Mouse (Mus musculus) embryonic stem cell, embryonic (primary cell): ENCODE results near the gene Cd36.
"Not testable (repeated sequence)": the region's sequence is repeated elsewhere in the genome, so short reads cannot be mapped to it uniquely, and the experiment has no call there.

Experiments
- CTCF ChIA-PET, 4 experiments: fragments of 300-600 bp in 2 of 4; fragments of 350-600 bp in 2 of 4; sonication (Branson Sonifier 250); formaldehyde crosslinking; loops; one replicate each; lab custom pipeline; 2022; ENCODE audit warnings: inconsistent platforms in 2 of 4; lab: Charles Lee
- POLR2A ChIA-PET, 4 experiments: fragments of 300-600 bp in 2 of 4; fragments of 350-600 bp in 2 of 4; sonication (Branson Sonifier 250); formaldehyde crosslinking; loops; one replicate each; lab custom pipeline; 2022; ENCODE audit warnings: antibody characterized with exemption in 4 of 4, inconsistent platforms in 1 of 4; lab: Charles Lee

Cd36 gene

DNA sequence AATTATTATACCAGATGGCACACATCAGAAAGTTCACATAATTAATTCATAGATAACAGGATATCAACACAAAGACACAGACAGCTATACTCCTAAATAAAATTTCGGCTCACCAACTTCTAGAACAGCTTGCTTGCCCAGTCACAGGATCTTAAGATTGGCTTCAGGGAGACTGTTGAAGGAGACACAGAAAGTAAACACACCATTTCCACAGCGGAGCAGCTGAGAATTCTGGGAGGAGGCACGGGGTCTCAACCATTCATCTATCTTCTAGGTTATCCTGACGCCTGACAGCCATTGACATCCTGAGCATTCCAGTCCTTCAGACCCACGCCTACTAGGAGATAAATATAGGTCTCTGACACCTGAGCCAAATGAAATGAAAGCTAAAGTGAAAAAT lies at the start of gene Cd36:
TSS of gene Cd36 (minus strand) at position 204 of the 400 bp plus-strand sequence.
- ChIA-PET CTCF (no interaction called here), POLR2A (no interaction called here)

DNA sequence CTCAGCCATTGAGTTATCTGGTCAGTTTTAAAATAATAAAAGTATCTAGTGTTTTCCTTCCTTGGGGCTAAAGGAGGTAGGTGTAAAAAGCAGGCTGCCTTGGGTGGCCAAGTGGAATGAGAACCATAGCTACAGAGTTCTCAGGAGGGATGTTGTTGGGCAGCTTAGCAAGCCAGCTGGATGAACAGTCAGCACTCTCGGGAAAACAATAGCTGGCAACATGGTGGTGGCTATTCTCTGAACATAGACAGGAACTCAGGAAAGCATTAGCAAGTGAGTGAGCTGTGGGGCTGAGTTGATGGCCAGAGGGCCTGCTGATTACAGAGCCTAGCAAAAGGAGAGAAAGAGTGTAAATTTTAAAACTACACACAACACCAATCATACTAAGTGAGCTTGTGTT lies 45.9 kb upstream of the Cd36 start:
- ChIA-PET CTCF (interaction anchor here in 1 of 4 experiments (0.5 kb wide), 1 partner anchor 30 kb away, joined by 3 read pairs; no protein-coding TSS in a partner anchor), POLR2A (no interaction called here)

DNA sequence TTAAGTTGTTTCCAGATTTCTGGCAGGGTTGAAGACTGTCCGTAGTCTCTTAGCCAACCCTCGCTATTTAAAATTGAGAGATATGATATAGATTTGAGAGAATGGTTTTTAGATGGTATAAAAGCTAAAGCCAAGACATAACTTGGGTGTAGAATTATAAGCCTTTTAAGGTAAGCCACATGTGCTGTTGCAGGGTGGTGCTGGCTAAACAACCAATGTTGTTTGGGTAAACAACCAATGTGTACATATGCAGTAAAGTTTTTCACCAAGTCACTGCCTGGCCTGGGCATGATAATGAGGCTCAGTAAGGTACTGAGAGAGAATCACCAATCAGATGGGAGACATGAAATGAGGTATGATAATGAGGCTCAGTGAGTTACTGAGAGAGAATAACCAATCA lies 43.0 kb upstream of the Cd36 start:
- POLR2A ChIA-PET, CTCF ChIA-PET: not testable (repeated sequence)

DNA sequence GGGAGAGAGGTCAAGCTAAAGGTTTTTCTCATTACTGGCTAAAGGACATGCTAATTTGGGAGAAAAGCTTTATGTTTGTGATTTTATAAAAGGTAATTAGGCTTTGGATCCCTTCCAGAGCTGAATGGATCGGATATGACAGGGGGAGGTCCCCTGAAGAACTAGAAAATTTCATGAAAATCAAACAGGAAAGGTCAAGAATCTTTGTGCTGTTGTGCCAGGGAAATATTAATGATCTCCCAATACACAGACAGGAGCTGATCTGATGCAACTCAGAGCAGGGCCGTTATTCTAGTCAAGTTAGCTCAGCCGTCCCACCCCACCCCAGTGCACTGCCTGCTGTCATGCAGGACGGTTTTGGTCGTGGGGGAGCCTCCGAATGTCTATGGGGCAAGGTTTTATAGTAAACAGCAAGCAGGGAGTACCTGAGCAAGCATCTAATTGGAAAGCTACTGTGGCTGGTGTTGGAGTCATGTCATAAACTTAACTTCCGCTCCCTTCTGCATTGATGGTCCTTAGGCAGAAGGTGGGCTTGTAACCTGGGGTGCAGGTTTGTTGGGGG lies 40.5 kb upstream of the Cd36 start:
- CTCF ChIA-PET: interaction anchor here in 1 of 4 experiments (0.6 kb wide), 1 partner anchor 656 kb away, joined by 8 read pairs; no protein-coding TSS in a partner anchor
- POLR2A ChIA-PET: no interaction called here

DNA sequence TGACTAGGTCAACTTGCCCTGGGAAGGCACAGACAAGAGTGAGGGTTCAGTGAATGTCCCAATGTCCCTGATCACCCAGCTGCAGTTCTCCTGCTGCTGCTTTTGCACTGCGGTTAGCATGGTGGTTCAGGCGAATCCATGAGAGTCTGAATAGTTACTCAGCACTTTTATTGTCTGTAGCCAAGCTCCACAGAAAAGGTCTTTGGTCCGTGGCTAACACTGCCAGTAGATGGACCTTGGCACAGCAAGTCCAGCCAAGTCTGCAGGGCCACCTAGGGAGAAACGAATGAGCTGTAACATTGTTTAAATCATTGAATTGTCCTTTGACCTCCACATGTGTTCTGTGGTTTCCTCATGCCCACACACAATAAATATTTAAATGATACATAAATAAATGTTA lies 39.9 kb upstream of the Cd36 start:
- POLR2A ChIA-PET: no interaction called here
- CTCF ChIA-PET: no interaction called here

DNA sequence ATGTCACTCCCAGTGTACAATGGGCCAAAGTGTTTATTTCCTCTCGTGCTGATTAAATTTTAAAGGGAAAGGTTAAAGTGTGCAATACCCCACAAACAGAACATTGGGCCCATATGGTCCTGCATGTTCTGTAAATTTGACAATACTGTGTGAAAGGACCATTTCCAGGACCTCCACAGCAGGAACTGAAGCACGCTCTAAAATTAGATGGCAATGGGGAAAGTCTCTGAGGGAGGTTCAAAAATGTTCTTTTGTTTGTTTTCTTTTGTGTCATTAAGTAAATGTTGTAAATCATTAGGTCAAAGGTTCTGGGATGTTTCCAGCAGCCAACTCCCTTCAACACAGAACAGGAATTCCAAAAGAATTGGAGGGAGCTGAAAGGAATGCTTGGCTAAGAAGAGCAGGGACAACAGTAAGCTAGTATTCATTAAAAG lies 35.5 kb upstream of the Cd36 start:
- ChIA-PET POLR2A (interaction anchor here in 1 of 4 experiments (1.0 kb wide), 1 partner anchor 18 kb away, joined by 3 read pairs; no protein-coding TSS in a partner anchor), CTCF (interaction anchor here in 2 of 4 experiments (1.1 to 1.2 kb wide), 2 partner anchors 108 to 164 kb away, joined by 3 to 4 read pairs; no protein-coding TSS in a partner anchor)

DNA sequence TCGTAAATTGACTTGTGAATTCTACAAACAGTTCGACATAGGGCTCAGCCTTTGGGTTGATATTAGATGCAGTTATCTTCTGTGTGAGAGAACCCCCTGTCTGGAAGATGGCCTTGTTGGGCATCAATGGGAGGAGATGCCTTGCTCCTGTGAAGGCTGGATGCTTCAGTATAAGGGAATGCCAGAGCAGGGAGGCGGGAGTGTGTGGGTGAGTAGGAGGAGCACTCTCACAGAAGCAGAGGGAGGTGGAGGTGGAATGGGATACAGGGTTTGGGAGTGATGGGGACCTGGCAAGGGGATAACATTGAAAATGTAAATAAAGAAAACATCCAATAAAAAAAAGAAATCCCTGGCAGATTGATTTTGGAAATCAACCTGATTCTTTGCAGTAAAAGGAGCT lies 35.0 kb upstream of the Cd36 start:
- ChIA-PET POLR2A (no interaction called here), CTCF (interaction anchor here in 1 of 4 experiments (1.1 kb wide), 1 partner anchor 108 kb away, joined by 3 read pairs; no protein-coding TSS in a partner anchor)

DNA sequence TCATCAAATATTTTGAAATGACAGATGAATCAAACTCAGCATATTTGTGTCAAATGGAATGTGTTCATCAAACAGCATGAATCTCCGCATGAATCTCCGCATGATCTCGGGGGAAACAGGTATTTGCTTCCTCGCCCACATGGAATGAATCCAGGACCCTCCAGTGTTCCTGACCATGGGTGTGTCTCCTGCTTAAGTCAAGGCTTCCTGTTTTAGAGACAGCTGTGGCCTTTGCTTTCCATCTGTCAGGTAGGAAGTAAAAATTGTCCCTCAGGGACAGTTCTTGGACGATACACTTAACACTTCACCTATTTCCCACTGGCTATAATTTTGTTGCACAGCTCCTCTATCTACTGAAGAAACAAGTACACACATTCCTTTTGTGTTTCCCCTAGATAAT lies 30.4 kb upstream of the Cd36 start:
- POLR2A ChIA-PET: no interaction called here

DNA sequence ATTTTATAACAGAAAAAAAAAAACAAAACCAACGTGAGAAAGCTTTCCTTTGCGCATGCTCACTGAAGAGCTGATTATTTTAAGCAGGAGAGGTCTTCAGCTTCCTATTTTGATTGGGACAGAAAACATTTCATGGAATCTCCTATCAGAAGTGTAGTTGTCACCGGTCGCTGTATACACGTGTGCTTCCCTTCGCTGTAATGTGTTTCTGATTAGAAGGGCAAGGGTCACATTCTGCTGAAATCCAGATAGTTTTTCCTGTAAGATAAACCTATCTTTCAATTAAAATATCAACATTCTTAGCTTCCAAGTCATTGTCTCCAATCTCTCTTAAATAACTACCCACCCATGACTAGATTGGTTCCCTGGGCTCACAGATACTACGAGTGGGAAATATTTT lies 16.2 kb upstream of the Cd36 start:
- ChIA-PET CTCF (interaction anchor here in 1 of 4 experiments (0.7 kb wide), 1 partner anchor 30 kb away, joined by 3 read pairs; no protein-coding TSS in a partner anchor), POLR2A (no interaction called here)

More for the DNA sequence above, 30.4 kb upstream of the Cd36 start:
- CTCF ChIA-PET: no interaction called here

DNA sequence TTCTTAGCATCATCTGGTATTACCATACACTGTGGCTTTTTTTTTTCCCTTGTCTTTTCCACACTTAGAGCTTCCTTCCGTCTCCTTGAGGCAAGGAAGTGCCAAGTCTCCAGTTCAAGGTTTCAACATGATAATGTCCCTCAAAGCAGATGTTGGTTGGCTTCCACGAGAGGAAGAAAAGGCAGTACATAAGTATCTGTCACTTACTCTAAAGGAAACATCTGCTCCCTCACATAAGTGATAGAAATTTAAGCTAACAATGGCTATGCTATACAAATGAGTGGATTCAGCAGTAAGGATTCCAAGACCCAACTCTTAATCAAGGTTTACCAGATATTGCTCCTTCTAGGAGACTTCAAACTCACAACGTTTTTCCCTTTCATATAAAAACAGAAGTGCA lies 10.3 kb upstream of the Cd36 start:
- ChIA-PET POLR2A (no interaction called here), CTCF (no interaction called here)

DNA sequence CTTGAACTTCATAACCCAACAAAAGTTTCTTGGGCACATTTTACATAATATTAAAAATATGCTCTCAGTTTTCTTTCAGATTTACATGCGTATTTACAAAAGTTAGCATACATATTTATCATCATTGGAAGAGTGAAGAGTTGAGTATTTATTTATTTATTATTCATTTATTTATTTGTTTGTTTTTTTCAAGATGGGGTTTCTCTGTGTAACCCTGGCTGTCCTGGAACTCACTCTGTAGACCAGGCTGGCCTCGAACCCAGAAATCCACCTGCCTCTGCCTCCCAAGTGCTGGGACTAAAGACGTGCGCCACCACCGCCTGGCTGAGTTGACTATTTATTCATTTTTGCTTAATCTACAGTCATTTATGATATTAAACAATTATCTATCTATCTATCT lies 9.0 kb upstream of the Cd36 start:
- CTCF ChIA-PET, POLR2A ChIA-PET: not testable (repeated sequence)

DNA sequence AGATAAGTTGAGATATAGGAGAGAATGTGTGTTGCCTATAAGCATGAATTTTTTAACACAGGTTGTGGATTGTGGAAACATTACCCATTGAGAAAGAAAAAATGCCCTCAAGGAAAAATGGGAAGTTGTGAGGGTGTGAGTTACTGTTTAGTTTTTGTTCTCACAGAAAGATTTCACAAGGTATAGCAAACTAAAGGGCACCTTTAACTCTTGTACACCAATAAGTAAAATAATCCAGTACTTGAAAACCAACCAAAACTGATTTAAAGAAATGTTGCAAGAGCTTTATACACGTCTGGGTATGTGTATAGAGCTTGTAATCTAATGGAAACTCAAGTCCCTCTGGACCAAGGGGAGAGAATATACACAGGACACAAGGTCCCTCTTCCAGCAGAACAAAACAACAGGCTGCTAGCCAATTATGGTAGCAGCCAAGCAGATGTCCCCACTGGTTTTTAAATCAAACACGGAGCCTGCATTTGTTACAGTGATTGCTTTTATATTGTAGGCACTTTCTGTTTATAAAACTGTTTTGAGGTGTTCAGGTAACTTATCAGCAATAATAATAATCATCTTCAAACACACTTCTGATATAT lies 5.1 kb upstream of the Cd36 start:
- CTCF ChIA-PET: no interaction called here

DNA sequence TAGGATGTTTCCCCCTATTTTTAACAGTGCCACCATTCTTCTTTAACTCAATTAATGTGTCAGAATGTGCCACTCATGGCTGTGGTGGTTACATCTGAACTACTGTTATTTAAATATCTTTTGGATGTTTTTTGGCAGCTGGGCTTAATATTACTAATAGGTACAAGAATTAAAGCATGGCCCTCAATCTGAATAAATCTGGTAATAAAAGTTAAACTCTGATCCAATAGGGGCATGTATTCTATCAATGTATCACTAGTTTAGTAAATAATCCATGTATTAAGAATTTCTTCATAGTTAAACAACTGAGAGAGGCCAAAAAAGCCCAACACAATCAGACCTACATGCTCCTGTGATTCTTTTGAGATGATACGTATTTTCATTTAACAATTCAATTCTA lies 690 bp upstream of the Cd36 start:
- POLR2A ChIA-PET: no interaction called here
- CTCF ChIA-PET: no interaction called here

More for the DNA sequence above, 5.1 kb upstream of the Cd36 start:
- POLR2A ChIA-PET: interaction anchor here in 1 of 4 experiments (0.6 kb wide), 1 partner anchor 142 kb away, joined by 5 read pairs; no protein-coding TSS in a partner anchor

DNA sequence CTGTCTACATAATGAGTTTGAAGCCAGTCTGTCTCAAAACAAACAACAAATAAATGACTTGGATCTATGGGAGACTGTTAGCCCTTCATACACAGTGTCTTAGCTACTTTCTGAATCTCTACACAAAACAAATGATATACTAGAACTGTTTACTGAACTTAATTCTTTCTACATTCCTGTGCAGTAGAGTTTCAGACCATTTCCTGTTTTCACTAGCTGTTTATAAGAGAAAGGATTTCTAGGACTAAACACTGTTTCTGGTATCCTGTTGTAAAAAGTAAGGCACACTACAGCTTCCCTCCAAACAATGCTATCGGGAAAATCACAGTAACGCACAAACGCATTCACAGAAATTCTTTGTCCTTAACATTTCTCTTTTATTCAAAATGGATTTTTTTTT lies 2.2 kb downstream of the Cd36 start:
- POLR2A ChIA-PET: no interaction called here
- CTCF ChIA-PET: no interaction called here

DNA sequence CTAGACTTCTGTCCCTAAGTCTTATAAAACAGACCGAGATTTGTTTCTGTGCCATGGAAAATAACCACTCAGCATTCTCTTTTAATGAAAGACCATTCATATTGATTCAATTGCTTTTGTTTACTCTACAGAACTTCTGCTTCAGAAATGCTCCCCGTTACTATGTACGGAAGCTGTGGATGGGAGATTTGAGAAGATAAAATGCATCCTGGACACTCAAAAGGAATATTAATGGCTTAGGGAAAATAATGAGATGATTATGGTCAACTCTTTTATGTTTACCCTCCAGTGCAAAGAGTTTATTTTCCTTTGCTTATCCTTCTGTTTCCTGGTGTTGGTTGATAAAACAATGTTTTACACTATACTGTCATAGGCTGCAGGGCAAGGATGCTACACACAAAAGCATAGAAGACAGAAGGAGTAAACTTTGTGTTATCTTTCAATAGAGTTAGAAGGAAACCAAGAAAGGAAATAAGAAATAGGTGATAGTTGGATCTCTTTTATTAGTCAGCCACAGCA lies 5.2 kb downstream of the Cd36 start:
- POLR2A ChIA-PET: no interaction called here
- CTCF ChIA-PET: no interaction called here

DNA sequence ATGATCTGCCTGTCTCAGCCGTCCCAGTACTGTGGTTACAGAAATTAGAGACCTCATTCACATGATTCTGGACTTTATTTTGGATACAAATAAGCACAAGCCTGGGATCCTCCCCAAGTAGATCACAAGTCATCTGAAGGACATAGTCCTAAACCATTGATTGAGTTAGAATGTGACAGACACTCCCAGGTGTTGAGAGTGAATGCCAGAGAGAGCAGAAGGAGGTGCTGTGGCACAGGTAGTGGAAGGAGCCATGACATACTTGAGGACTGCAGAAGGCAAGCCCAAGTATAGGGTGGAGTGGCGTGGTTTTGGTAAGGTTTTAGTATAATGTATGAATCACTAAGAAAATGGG lies 7.1 kb downstream of the Cd36 start:
- POLR2A ChIA-PET: no interaction called here
- CTCF ChIA-PET: no interaction called here

DNA sequence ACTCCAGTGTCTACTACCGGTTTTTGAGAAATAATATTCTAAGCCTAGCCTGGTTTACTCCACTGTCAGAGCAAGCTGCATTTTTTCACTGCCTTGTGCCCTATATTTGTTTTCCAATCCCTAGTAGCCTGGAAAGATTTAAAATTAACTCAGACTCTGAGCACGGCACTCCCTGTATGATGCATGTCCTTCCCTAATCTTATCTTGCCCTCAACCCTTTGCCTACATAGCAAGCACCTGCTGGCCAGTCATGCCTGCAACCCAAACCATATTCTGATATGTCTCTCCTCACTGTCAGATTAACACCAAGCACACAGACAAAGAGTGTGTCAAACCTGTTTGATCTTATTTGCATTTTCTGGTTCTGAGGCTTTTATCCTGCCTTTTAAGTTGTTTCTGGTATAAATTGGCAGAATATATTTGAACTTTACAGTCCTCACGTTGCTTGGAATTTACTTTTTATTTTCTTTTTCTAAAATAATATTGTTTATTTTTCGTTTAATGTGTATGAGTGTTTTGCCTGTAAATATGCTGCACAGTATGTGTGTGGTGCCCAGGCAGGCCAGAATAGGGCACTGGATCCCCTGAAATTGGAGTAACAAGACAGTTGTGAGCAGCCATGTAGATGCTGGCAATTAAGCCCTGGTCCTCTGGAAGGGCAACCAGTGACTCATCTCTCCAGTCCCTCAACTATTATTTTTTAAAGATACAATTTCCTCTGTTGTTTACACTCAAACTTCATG lies 7.6 kb downstream of the Cd36 start:
- ChIA-PET CTCF (interaction anchor here in 1 of 4 experiments (0.6 kb wide), 1 partner anchor 721 kb away, joined by 5 read pairs; no protein-coding TSS in a partner anchor), POLR2A (no interaction called here)

DNA sequence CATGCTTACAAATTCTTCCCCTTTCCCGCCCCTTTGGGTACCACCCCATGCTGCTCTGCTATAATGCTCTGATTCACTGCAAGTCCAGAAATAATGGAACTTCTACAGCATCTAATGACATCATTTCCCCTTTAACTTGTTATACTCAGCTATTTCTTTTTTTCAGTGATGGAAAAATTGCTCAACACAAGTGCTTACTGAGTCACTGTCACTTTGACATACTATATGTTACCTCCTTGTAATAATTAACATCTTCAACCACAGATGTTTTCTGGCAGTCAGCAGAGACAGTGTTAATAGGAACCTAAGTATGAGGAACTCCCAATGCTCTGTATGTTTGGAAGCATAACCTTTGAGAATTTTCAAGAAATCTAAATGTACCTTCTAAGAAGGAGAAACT lies 8.7 kb downstream of the Cd36 start:
- ChIA-PET POLR2A (no interaction called here), CTCF (no interaction called here)

DNA sequence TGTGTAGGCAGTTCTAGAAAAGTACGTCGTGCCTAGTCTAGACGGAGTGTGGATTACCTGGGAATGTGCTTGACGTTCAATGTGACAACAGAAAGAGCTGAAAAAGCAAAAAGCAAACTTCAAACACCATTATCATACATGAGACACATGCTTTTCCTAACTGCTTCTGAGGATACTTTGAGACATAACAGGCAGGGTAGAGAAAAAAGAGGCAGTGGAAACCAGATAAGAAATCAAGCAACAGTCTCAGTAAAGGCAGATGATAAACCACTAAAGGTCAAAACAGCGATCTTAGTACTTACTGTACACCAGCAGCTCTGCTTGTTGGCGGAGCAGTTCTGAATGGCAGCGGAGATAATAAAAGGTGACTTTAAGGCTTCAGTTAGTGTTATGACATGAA lies 11.6 kb downstream of the Cd36 start:
- ChIA-PET CTCF (no interaction called here), POLR2A (no interaction called here)

DNA sequence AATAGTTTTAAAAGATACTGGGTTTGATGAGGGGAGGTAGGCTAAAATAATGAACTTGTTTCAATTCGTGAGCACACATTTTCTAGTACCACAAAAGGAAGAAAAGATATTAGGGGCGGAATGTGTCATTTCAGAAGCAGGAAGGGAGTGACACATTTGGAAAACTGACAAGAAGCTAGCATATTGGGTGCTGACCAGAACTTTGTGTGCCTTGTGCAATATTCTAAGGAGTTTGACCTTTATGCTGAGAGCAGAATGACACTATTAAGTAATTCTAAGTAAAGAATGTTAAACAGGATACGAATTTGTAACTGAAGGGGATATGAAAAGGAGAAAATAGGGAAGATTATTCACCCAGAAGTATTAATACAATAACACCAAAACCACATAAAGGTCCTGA lies 12.0 kb downstream of the Cd36 start:
- ChIA-PET POLR2A (no interaction called here), CTCF (no interaction called here)
